Mouse (Mus musculus): ENCODE measurements around the gene Itgb4. TPM values are rescaled to one million over a fixed set of nuclear protein-coding genes. Genes with fewer than 3 reads are reported as not detected.
"Not testable (repeated sequence)": the region's sequence is repeated elsewhere in the genome, so short reads cannot be mapped to it uniquely, and the experiment has no call there.

Gene Itgb4
- polyA plus RNA-seq, 1 experiment from 2014 or later, result 0.34 TPM

GRCm38 (mm10) chr11:116022256-116022780 is 47.8 kb downstream of the Itgb4 start:
- WGBS (ENCODE audit: insufficient replicate concordance), result 70% methylated on average over 4 of the region's 4 CpGs
- H3K4me3 ChIP-seq (ENCODE audit: low read depth, low read length), result peak overlapping the region; percentile 52
- peak overlapping the region; percentile 79 for H3K4me2 ChIP-seq (ENCODE audit: low read depth, low read length)

GRCm38 (mm10) chr11:116023074-116023770 is 48.7 kb downstream of the Itgb4 start:
- H3K36me3 ChIP-seq (replicated peaks; ENCODE audit: insufficient read depth, low read length), result peaks cover 19% of the 10 kb centered on the region
- DNase-seq, result peak; percentile 56
- not testable (repeated sequence) for ATAC-seq; H3K27me3 ChIP-seq (ENCODE audit: insufficient read depth, low read length); H3K4me1 ChIP-seq (ENCODE audit: insufficient read depth); H3K9me3 ChIP-seq (ENCODE audit: low read length)
- 3% methylated on average over 18 of the region's 18 CpGs for WGBS (ENCODE audit: insufficient replicate concordance)
- H3K27ac ChIP-seq (ENCODE audit: low read depth), result peak overlapping the region; percentile 100
- peak overlapping the region; percentile 100 for H3K9ac ChIP-seq (replicated peaks)
- 0 out of 2 replicates have a peak, but pooled peaks have one; percentile 27 for TF ChIP-seq EP300 (IDR thresholded peaks at IDR 0.05; ENCODE audit: low read depth)
- peak overlapping the region; percentile 100 for H3K4me3 ChIP-seq (ENCODE audit: low read depth, low read length)
- peak overlapping the region; percentile 63 for H3K4me2 ChIP-seq (ENCODE audit: low read depth, low read length)

More at GRCm38 (mm10) chr11:116022256-116022780, 47.8 kb downstream of the Itgb4 start:
- peak overlapping the region; percentile 13; the same call in 1 of the 2 replicates for H3K27ac ChIP-seq (ENCODE audit: low read depth)
- H3K36me3 ChIP-seq (replicated peaks; ENCODE audit: insufficient read depth, low read length), result peaks cover 19% of the 10 kb centered on the region
- peak overlapping the region; percentile 59 for H3K9ac ChIP-seq (replicated peaks)
- DNase-seq (no peak), ATAC-seq (no peak)
- H3K4me1 ChIP-seq (ENCODE audit: insufficient read depth), result 0 out of 2 replicates have a peak, but pooled peaks cover 2% of the 10 kb centered on the region
- H3K9me3 ChIP-seq (ENCODE audit: low read length), result no peaks in the 10 kb centered on the region
- no peak for TF ChIP-seq EP300 (IDR thresholded peaks at IDR 0.05; ENCODE audit: low read depth)
- TF ChIP-seq CTCF (IDR thresholded peaks at IDR 0.05; ENCODE audit: low read depth), result no peak
- H3K27me3 ChIP-seq (ENCODE audit: insufficient read depth, low read length), result no peaks in the 10 kb centered on the region

GRCm38 (mm10) chr11:116023771-116024355 is 49.4 kb downstream of the Itgb4 start:
- DNase-seq, result peak; percentile 89
- WGBS (ENCODE audit: insufficient replicate concordance), result 0% methylated on average over 46 of the region's 57 CpGs

GRCm38 (mm10) chr11:116024356-116024808 is 49.9 kb downstream of the Itgb4 start:
- Histone ChIP-seq H3K4me1 (ENCODE audit: insufficient read depth) (peaks cover 11% of the 10 kb centered on the region), H3K27ac (ENCODE audit: low read depth) (peak overlapping the region; percentile 100)

More at GRCm38 (mm10) chr11:116023771-116024355, 49.4 kb downstream of the Itgb4 start:
- H3K27me3 ChIP-seq (ENCODE audit: insufficient read depth, low read length), result no peaks in the 10 kb centered on the region
- peak overlapping the region; percentile 100 for H3K27ac ChIP-seq (ENCODE audit: low read depth)
- H3K4me3 ChIP-seq (ENCODE audit: low read depth, low read length), result peak overlapping the region; percentile 100
- peak; percentile 43 for ATAC-seq
- H3K4me1 ChIP-seq (ENCODE audit: insufficient read depth), result peaks cover 6% of the 10 kb centered on the region; the same call in 1 of the 2 replicates
- H3K9ac ChIP-seq (replicated peaks), result peak overlapping the region; percentile 100
- TF ChIP-seq CTCF (IDR thresholded peaks at IDR 0.05; ENCODE audit: low read depth), result peak; percentile 89
- TF ChIP-seq EP300 (IDR thresholded peaks at IDR 0.05; ENCODE audit: low read depth), result no peak
- H3K4me2 ChIP-seq (ENCODE audit: low read depth, low read length), result peak overlapping the region; percentile 63
- no peaks in the 10 kb centered on the region for H3K9me3 ChIP-seq (ENCODE audit: low read length)
- H3K36me3 ChIP-seq (replicated peaks; ENCODE audit: insufficient read depth, low read length), result peaks cover 19% of the 10 kb centered on the region

GRCm38 (mm10) chr11:116025056-116025845 is 50.7 kb downstream of the Itgb4 start:
- no peak for ATAC-seq
- Histone ChIP-seq H3K4me3 (ENCODE audit: low read depth, low read length) (no peak overlapping the region), H3K27me3 (ENCODE audit: insufficient read depth, low read length) (no peaks in the 10 kb centered on the region), H3K4me1 (ENCODE audit: insufficient read depth) (peaks cover 15% of the 10 kb centered on the region), H3K27ac (ENCODE audit: low read depth) (peak overlapping the region; percentile 24; the same call in 1 of the 2 replicates), H3K4me2 (ENCODE audit: low read depth, low read length) (no peak overlapping the region), H3K9me3 (ENCODE audit: low read length) (no peaks in the 10 kb centered on the region), H3K9ac (replicated peaks) (no peak overlapping the region), H3K36me3 (replicated peaks; ENCODE audit: insufficient read depth, low read length) (peaks cover 19% of the 10 kb centered on the region)
- 86% methylated on average over 3 of the region's 3 CpGs for WGBS (ENCODE audit: insufficient replicate concordance)
- TF ChIP-seq EP300 (IDR thresholded peaks at IDR 0.05; ENCODE audit: low read depth) (no peak), CTCF (IDR thresholded peaks at IDR 0.05; ENCODE audit: low read depth) (no peak)
- DNase-seq, result no peak

More at GRCm38 (mm10) chr11:116024356-116024808, 49.9 kb downstream of the Itgb4 start:
- Histone ChIP-seq H3K27me3 (ENCODE audit: insufficient read depth, low read length) (no peaks in the 10 kb centered on the region), H3K4me2 (ENCODE audit: low read depth, low read length) (peak overlapping the region; percentile 63; the same call in 1 of the 2 replicates), H3K4me3 (ENCODE audit: low read depth, low read length) (peak overlapping the region; percentile 100), H3K9me3 (ENCODE audit: low read length) (no peaks in the 10 kb centered on the region), H3K36me3 (replicated peaks; ENCODE audit: insufficient read depth, low read length) (peaks cover 19% of the 10 kb centered on the region), H3K9ac (replicated peaks) (peak overlapping the region; percentile 100)
- TF ChIP-seq CTCF (IDR thresholded peaks at IDR 0.05; ENCODE audit: low read depth), result no peak
- TF ChIP-seq EP300 (IDR thresholded peaks at IDR 0.05; ENCODE audit: low read depth), result peak; percentile 77
- DNase-seq (peak; percentile 97), ATAC-seq (peak; percentile 88)
- WGBS (ENCODE audit: insufficient replicate concordance), result under 1% methylated on average over 37 of the region's 37 CpGs
